Mouse (Mus musculus) adrenal gland (tissue): ENCODE results near the gene 2010003K11Rik.
"Not testable (repeated sequence)": the region's sequence is repeated elsewhere in the genome, so short reads cannot be mapped to it uniquely, and the experiment has no call there.

ENCODE experiments used
- intact Hi-C: fragments of 180-260 bp; cut with DNase I; formaldehyde crosslinking; loops from one replicate; pipeline ENCODE4 v1.15.1; 2025

Gene 2010003K11Rik

DNA sequence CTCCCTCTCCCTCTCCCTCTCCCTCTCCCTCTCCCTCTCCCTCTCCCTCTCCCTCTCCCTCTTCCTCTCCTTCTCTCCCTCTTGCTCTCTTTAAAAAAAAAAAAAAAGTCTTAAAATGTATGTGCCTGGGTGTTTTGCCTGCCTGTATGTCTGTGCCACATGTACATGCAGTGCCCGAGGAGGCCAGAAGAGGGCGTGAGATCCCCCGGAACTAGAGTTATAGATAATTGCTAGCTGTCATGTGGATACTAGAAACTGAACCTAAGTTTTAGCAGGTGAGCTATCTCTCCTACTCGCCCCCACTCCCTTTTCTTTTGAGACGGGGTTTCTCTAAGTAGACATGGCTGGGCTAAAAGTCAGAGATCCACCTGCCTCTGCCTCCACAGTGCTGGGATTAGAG lies 30.0 kb downstream of the 2010003K11Rik start:
- intact Hi-C loops, result no loop called here

DNA sequence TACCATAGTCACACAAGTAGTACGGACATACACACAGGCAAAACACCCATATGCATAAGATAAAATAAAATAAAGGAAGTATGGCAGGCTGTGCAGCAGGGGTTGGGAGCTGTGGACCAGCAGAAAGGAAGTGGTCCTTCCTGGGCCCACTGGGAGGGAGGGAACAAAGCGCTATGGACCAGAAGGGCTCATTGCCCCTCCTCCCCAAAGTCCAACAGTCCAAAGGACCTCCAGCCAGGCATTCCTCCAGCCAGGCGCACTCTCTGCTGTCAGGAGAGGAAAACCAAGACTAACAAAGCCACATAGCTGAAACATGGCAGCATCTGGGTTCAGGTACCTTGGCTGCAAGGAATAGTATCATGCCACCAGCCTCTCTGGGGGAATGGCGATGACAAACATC lies 33.7 kb downstream of the 2010003K11Rik start:
- intact Hi-C loops, result no loop called here

DNA sequence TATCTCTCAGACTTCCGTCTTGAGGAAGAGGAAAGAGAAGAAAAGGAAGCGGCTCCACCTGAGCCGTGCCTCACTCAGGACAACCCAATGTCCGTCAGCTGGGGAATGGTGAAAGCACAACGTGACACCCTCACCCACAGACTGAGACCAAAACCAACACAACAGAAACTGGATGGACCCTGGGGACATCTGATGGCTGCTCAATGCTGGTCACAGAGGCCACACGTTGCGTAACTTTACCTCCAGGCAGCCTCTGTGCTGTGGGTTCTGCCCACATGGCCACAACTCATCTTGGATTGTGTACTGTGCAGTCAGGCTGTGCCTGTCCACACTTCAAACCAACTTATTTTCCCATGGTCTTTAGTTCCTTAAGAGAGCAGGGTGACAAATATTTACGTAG lies 36.4 kb downstream of the 2010003K11Rik start:
- intact Hi-C loops, result no loop called here

DNA sequence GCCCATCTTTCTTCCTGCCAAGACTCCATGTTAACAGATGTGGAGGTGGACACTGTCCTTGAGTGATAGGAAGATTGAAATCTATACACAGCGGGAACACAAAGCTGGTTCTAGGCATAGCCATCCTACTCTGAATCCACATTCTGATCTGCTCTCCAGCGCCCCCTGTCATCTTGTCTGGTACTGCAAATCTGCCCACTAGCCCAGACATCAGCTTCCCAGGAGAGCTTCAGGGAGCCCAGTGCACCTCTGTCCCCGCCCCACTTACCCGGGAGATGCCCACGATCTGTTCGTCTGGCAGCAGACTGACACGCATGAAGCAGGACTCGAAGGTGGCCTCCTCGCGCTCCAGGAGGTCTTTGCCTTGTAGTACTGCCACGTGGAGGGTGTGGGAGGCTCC lies 42.2 kb downstream of the 2010003K11Rik start:
- intact Hi-C loops, result no loop called here

DNA sequence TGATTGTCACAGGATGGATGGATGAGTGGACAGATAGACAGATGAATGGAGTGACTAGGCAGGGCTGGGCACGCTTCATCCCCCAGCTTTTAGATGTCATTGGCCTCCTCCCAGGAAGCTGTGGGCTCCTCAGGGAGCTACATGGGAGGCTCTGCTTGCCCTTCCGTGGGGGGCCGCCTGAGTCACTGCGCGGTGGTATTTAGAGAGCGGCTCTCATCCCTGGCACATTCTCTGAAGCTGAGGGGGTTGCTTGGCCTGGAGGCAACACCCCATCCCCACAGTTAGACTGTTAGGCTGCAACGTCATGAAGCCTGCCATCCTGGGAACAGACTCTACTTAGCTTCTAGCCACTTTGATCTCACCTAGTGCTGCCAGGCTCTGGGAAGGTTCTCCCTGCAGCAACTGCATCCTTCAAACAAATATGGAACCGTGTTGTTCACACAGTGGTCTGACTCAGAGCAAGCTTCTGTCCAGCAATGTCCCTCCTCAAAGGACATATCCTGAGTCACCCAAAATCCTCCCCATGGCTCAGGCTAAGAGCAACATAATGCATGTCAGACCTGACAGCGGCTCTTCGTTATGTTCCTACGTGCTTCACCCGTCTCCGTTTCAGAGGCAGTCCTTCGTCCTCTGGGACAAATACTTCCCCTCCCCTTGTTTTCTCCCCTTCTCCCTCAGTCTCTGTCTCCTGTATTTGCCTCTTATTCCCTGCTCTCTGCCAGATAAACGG lies 43.1 kb downstream of the 2010003K11Rik start:
- intact Hi-C loops, result no loop called here

DNA sequence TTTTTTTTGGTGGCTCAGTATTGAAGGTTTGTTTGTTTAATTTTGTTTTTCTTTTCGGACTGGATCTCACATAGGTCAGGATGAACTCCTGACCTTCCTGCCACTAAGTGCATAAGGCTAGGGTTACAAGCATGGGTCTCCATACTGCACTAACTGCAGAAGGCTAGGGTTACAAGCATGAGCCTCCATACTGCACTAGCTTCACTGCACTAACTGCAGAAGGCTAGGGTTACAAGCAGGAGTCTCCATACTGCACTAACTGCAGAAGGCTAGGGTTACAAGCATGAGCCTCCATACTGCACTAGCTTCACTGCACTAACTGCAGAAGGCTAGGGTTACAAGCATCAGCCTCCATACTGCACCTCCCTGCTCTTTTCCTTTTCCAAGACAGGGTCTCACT lies 44.3 kb downstream of the 2010003K11Rik start:
- intact Hi-C loops, result not testable (repeated sequence)

DNA sequence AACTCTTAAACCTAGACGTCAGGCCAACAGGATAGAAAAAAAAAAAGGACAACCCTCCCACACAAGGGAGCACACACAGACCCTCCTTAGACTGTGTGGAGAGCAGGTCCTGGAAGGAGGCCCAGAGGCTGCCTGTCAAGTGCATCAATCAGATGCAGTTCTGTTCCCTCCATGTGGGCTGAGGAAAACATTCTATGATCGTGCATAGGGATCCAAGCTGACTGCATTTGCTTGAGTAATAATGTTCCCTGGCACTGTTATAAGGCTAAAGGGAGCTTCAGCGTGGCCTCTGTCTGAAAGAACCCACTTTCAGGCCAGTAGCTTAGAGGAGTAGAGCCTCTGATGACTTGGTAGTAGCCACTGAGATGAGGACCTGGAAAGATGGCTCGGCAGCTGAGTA lies 45.9 kb downstream of the 2010003K11Rik start:
- intact Hi-C loops, result no loop called here

DNA sequence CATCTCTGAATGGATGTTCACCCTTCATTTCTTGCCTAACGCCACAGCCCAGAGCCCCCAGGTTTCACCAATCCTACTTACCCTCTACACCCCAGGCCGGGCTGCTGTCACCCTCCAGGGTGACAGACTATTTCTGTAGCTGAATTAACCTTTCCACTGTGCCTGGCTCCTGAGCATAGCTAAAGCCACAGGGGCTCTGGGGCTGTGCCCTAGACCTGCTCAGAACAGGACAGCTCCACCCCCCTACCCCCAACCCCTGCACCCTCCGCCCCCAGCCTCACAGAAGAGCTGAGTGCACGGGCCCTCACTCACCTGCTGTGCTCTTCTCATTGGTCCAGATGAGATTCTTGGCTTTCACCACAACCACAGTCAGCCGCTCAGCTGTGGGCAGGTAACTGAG lies 46.4 kb downstream of the 2010003K11Rik start:
- intact Hi-C loops, result no loop called here

DNA sequence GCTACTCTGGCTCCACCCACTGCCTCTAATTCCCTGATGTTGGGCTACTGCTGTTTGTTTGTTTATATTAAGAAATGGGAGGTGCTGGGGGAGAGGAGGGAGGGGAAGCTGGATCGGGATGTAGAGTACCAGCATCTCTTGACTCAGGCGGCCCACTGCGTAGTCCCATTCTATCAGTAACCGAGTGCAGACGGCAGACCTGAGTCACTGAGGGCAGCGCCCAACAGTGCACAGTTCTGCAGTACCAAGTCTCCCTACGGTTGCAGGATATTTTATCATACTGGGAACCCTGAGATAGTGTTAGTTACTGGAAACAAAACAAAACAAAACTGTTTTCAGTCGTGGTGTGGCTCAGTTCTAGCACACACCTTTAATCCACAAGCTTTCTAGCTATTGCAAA lies 47.3 kb downstream of the 2010003K11Rik start:
- intact Hi-C loops, result no loop called here

DNA sequence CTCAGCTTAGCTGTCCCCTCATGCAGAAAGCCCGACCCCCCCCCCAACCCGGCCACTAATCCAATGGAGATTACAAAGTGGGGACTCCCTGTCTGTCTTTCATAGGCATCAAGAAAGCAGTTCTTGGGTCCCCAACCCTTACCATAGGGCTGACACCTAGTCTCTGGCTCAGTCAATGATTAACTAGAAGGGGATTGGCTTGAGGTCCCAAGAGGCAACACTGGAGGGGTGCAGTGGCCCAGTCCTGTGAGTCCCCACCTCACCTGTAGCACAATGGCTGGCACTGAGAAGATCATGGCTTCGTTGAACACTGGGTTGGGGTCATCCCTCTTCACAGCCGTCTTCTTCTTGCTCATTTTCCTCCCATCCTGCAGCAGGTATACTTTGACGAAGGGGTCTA lies 47.7 kb downstream of the 2010003K11Rik start:
- intact Hi-C loops, result no loop called here

DNA sequence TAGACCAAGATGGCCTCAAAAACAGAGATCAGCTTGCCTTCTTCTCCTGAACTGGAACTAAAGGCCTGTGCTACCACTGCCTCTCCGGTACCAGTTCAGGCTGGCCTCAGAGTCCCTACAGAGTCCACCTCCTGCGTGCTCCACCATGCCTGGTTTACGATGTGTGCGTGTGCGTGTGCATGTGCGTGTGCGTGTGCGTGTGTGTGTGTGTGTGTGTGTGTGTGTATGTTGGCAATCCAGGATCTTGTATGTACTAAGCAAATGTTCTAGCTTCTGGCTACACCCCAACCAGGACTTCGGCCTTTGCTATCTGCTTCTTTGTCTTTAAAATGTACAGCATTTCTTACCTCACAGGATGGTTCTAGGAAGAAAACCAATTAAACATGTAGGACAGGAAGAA lies 49.2 kb downstream of the 2010003K11Rik start:
- intact Hi-C loops, result no loop called here

DNA sequence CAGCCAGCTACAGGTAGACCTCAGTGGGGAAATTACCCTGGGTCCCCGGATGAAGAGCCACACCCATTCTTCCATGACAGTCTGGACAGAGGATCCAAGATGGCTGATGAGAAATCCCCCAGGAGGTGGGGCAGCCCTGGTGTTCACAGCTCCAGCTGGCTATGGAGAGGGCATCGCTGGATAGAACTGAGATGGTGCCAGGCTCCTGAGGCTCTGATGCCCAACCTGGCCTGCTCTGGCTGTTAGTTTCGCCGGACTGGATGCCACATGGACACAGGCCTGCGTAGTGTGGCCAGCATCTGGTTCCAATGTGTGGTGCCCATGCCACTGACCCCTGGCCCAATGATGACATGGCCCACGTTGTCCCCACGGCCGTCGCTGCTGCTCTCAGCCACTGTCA lies 50.9 kb downstream of the 2010003K11Rik start:
- intact Hi-C loops, result no loop called here
